Mouse (Mus musculus): ENCODE measurements around the gene Fam53b. TPM values are rescaled to one million over a fixed set of nuclear protein-coding genes. Genes with fewer than 3 reads are reported as not detected.

The Fam53b gene
- polyA plus RNA-seq, 1 experiment from 2014 or later = 25.7 TPM

DNA sequence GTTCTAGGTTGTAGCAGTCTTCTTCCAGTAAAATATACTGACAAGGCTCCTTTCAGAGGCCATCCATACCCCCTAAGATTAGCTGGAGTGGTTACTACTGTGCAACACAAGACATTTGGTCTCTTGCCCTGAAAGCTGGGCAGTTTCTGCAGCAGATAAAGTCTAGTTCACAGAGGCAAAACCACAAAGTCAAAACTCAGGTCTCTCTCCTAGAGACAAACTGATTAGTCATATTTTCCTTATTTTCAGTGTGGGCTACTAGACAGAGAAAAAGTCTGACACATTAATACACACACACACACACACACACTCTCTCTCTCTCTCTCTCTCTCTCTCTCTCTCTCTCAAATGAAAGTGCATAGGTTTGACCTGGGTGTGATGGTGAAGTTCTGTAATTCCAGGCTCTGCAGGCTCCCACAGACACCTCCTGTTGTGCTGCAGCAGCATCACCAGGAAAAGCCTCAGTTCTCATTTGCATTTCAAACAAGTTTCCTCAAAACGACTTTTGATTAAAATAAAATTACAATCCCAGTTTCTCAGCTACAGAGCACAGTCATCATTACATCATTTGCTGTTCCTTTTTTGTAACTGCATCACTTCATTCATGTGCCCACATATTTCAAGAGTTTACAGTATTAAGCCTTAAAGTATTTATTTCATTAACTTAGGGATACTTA, 10.8 kb upstream of the Fam53b start:
- 33% methylated on average over 1 of the region's 1 CpGs for WGBS
- no peak overlapping the region for H3K4me2 ChIP-seq

GRCm38 (mm10) chr7:132823832-132824231, 10.1 kb upstream of the Fam53b start:
- Histone ChIP-seq H3K36me3 (peaks cover 25% of the 10 kb centered on the region), H3K4me3 (no peak overlapping the region), H3K27me3 (no peaks in the 10 kb centered on the region), H3K4me1 (no peaks in the 10 kb centered on the region), H3K4me2 (no peak overlapping the region), H3K9ac (no peak overlapping the region), H3K9me3 (no peaks in the 10 kb centered on the region), H3K27ac (no peak overlapping the region)
- no peak for ATAC-seq (ENCODE audit: insufficient number of reproducible peaks, insufficient read depth, low FRiP score, low TSS enrichment, low read depth)

More for the DNA sequence above, 10.8 kb upstream of the Fam53b start:
- H3K36me3 ChIP-seq = peaks cover 27% of the 10 kb centered on the region
- no peaks in the 10 kb centered on the region for H3K9me3 ChIP-seq
- H3K27me3 ChIP-seq = no peaks in the 10 kb centered on the region
- ATAC-seq (ENCODE audit: insufficient number of reproducible peaks, insufficient read depth, low FRiP score, low TSS enrichment, low read depth) = no peak
- no peak overlapping the region for H3K9ac ChIP-seq
- H3K4me3 ChIP-seq = no peak overlapping the region
- H3K27ac ChIP-seq = no peak overlapping the region
- H3K4me1 ChIP-seq = no peaks in the 10 kb centered on the region

DNA sequence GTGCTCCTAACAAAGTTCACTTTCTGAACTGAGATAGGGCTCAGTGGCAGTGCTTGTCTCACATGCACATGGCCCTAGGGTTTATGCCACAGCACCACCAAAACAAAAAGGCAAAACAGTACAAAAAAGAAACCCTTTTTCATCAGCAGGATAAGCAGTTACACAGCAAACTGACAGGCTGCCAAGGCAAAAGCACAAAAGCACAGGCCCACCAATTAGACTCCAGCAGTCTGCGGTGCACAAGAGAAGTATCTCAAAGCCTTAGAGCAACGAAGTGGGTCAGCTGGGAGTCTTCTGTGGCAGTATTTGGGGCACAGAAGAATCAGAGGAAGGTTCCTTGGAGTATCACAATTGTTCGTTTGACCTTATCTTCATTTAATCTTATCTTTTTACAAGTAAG, 7.0 kb upstream of the Fam53b start:
- Histone ChIP-seq H3K4me2 (no peak overlapping the region), H3K36me3 (peaks cover 10% of the 10 kb centered on the region), H3K9ac (no peak overlapping the region), H3K4me3 (no peak overlapping the region), H3K27me3 (no peaks in the 10 kb centered on the region), H3K9me3 (no peaks in the 10 kb centered on the region), H3K4me1 (no peaks in the 10 kb centered on the region), H3K27ac (no peak overlapping the region)
- ATAC-seq (ENCODE audit: insufficient number of reproducible peaks, insufficient read depth, low FRiP score, low TSS enrichment, low read depth) = no peak
- 83% methylated on average over 3 of the region's 3 CpGs for WGBS

DNA sequence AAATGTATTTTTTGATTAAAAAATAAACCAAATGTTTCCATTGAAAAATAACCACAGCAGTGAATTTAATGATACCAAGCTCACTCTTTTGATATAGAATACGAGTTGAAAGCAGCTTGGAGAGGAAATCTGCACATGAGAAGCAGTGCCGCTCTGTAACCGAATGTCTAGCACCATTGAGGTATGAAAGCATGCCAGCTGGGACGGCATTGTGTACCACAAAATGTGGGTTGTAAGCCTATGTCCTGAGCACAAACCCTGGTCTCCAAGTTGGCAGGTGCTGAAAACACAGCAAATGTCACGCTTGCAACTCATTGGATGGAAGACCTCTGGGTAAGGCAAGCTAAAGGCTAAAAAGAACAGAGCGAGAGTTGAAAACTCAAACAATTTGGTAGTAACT, 3.4 kb upstream of the Fam53b start:
- Histone ChIP-seq H3K36me3 (no peaks in the 10 kb centered on the region), H3K4me2 (no peak overlapping the region), H3K9ac (no peak overlapping the region), H3K4me1 (peaks cover 19% of the 10 kb centered on the region), H3K9me3 (no peaks in the 10 kb centered on the region), H3K4me3 (no peak overlapping the region), H3K27ac (no peak overlapping the region), H3K27me3 (no peaks in the 10 kb centered on the region)
- WGBS = 88% methylated on average over 6 of the region's 6 CpGs
- no peak for ATAC-seq (ENCODE audit: insufficient number of reproducible peaks, insufficient read depth, low FRiP score, low TSS enrichment, low read depth)

DNA sequence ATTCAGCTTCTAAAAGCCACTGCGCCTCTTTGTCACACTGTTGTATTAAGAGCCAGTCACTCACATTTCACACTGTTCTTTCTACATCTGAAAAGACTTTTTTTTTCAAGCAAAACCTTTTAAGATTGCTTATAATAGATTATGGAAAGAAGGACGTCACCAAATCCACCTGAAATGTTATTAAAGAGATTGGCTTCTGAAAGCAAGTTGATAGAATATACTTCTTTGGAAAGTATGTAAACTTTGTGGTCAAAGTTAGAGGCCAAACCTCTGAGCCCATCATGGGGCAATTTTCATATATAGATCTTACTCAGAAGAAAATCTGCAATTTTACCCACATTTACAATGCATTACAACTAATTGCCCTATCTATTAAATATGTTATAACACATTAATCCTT, 2.8 kb upstream of the Fam53b start:
- no peak for ATAC-seq (ENCODE audit: insufficient number of reproducible peaks, insufficient read depth, low FRiP score, low TSS enrichment, low read depth)
- Histone ChIP-seq H3K4me1 (peaks cover 24% of the 10 kb centered on the region), H3K9me3 (no peaks in the 10 kb centered on the region), H3K9ac (no peak overlapping the region), H3K27me3 (no peaks in the 10 kb centered on the region), H3K4me2 (no peak overlapping the region), H3K36me3 (no peaks in the 10 kb centered on the region), H3K4me3 (no peak overlapping the region), H3K27ac (no peak overlapping the region)
- 70% methylated on average over 2 of the region's 2 CpGs for WGBS

GRCm38 (mm10) chr7:132815081-132815480, 1.4 kb upstream of the Fam53b start:
- no peak for ATAC-seq (ENCODE audit: insufficient number of reproducible peaks, insufficient read depth, low FRiP score, low TSS enrichment, low read depth)
- H3K9me3 ChIP-seq = no peaks in the 10 kb centered on the region
- no peaks in the 10 kb centered on the region for H3K36me3 ChIP-seq
- H3K4me1 ChIP-seq = peaks cover 38% of the 10 kb centered on the region
- 19% methylated on average over 5 of the region's 5 CpGs for WGBS
- no peak overlapping the region for H3K4me3 ChIP-seq
- no peaks in the 10 kb centered on the region for H3K27me3 ChIP-seq
- no peak overlapping the region for H3K4me2 ChIP-seq
- H3K9ac ChIP-seq = no peak overlapping the region
- no peak overlapping the region for H3K27ac ChIP-seq

- Histone ChIP-seq H3K4me3 (peak overlapping the region; percentile 69), H3K9me3 (no peaks in the 10 kb centered on the region), H3K4me2 (peak overlapping the region; percentile 82), H3K36me3 (no peaks in the 10 kb centered on the region), H3K27me3 (no peaks in the 10 kb centered on the region), H3K9ac (peak overlapping the region; percentile 87), H3K4me1 (peaks cover 48% of the 10 kb centered on the region), H3K27ac (peak overlapping the region; percentile 92)
- ATAC-seq (ENCODE audit: insufficient number of reproducible peaks, insufficient read depth, low FRiP score, low TSS enrichment, low read depth) = no peak
- WGBS = under 1% methylated on average over 7 of the region's 7 CpGs
Measured at GRCm38 (mm10) chr7:132814089-132814450, 384 bp upstream of the Fam53b start.

DNA sequence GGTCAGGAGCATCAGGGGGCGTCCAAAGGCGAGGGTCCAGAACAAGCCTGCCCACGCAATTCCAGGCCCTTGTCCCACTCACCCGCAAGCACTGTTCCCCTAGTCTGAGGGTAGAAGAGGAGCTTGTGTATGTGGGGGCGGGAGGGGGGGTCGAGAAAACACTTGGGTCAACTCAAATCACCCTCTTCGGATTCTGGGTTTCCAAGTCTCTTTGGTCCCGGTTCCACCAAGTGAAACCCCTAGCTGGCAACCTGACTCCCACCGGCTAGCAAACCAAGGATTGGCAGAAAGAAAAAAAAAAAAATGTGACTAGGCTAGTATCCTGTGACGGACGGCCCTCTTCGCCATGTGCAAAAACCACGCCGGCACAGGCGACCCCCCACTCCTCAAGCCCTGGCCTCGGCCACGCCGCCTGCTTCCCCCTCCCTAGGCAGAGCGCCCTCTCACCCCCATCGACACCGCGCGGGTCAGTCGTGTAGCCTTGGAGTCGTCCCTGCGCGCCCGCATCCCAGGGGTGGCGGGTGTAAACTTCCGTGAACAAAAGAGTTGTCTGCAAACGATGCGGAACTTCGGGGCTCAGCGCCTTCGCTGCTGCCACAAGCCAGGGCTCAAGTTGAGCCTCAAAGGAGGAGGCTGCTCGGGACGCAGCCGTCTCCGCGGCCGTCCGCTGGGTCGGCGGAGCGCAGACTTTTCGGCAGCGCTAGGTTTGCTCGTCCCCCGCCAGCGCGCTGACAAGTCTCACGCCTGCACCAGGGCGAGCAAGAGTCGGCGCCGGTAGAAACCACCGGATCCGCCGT, 869 bp downstream of the Fam53b start:
- H3K27ac ChIP-seq = peak overlapping the region; percentile 92
- WGBS = under 1% methylated on average over 59 of the region's 59 CpGs
- peak overlapping the region; percentile 82 for H3K4me2 ChIP-seq
- ATAC-seq (ENCODE audit: insufficient number of reproducible peaks, insufficient read depth, low FRiP score, low TSS enrichment, low read depth) = 0 out of 2 replicates have a peak, but pooled peaks have one; percentile 9
- H3K9me3 ChIP-seq = no peaks in the 10 kb centered on the region
- H3K4me3 ChIP-seq = peak overlapping the region; percentile 69
- H3K27me3 ChIP-seq = no peaks in the 10 kb centered on the region
- peak overlapping the region; percentile 87 for H3K9ac ChIP-seq
- H3K36me3 ChIP-seq = no peaks in the 10 kb centered on the region
- peaks cover 61% of the 10 kb centered on the region for H3K4me1 ChIP-seq

DNA sequence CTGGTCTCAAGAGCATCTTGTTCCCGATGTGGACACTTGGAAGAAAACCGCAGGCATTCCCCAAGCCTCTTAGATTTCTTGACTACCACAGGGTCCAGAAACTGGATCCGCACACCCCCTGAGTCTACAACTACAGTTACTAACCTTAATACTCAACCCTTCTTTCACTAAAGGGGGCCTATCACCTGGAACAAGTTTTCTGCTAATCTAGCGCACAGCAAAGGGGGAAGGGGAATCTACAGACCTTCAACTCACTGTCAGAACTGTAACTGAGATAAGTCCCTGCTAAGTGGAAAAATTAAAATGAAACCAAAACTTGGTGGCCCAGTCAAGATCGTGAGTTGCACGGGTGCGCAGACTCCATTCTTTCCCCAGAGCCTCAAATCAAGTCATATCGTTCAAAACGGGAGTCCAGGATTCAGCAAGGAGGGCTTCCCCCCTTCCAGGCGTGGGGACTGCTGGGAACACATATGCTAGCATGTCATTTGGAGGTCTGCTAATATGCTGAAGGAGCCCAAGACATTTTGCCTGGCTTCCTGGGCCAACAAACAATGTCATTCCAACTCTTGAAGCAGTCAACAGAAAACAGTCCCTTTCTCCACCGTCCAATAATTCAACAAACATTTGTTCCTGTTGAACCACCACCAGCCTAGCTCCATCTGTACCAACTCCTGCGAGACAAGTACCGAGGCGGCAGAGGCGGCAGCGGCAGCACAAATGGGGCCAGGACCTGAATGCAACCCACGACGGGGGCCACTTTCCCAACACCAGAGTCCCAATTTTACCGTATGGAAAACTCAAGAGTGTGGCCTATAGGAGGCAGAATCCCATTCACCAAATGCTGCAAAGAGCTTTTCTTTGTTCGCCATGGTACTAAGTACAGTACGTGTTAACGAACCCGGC, 1.7 kb downstream of the Fam53b start:
- peak overlapping the region; percentile 87 for H3K9ac ChIP-seq
- peaks cover 69% of the 10 kb centered on the region for H3K4me1 ChIP-seq
- 6% methylated on average over 23 of the region's 23 CpGs for WGBS

DNA sequence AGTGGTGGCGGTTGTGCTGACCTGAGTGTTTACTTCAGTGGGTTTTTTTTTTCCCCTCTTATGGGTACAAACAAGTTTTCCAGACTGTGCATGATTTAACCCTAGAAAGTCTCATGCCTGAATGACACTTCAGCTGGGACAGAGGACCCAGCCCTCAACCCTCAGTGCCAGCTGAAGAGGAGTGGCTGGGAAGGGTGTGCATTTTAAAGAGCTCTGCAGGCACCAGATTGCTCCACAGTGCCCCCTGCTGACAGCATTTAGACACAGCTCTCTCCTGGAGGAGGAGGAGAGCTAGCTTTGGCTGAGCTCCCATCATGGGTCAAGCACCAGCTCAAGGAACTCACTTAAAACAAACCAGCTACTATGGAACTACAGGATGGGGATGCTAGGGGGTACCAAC, 2.8 kb downstream of the Fam53b start:
- ATAC-seq (ENCODE audit: insufficient number of reproducible peaks, insufficient read depth, low FRiP score, low TSS enrichment, low read depth) = no peak
- peaks cover 80% of the 10 kb centered on the region for H3K4me1 ChIP-seq
- WGBS = 41% methylated on average over 1 of the region's 1 CpGs
- H3K4me3 ChIP-seq = no peak overlapping the region
- no peak overlapping the region for H3K9ac ChIP-seq
- H3K4me2 ChIP-seq = peak overlapping the region; percentile 82
- no peaks in the 10 kb centered on the region for H3K27me3 ChIP-seq
- H3K9me3 ChIP-seq = no peaks in the 10 kb centered on the region
- no peak overlapping the region; the same call in 1 of the 2 replicates for H3K27ac ChIP-seq
- no peaks in the 10 kb centered on the region for H3K36me3 ChIP-seq

More for the DNA sequence above, 1.7 kb downstream of the Fam53b start:
- Histone ChIP-seq H3K27me3 (no peaks in the 10 kb centered on the region), H3K4me3 (peak overlapping the region; percentile 69), H3K27ac (peak overlapping the region; percentile 92), H3K36me3 (no peaks in the 10 kb centered on the region), H3K4me2 (peak overlapping the region; percentile 82), H3K9me3 (no peaks in the 10 kb centered on the region)
- no peak for ATAC-seq (ENCODE audit: insufficient number of reproducible peaks, insufficient read depth, low FRiP score, low TSS enrichment, low read depth)

- Histone ChIP-seq H3K9me3 (no peaks in the 10 kb centered on the region), H3K27ac (peak overlapping the region; percentile 40; the same call in 1 of the 2 replicates), H3K27me3 (no peaks in the 10 kb centered on the region), H3K9ac (peak overlapping the region; percentile 40; the same call in 1 of the 2 replicates), H3K4me1 (peaks cover 81% of the 10 kb centered on the region), H3K36me3 (no peaks in the 10 kb centered on the region), H3K4me2 (peak overlapping the region; percentile 82), H3K4me3 (no peak overlapping the region)
- 15% methylated on average over 6 of the region's 6 CpGs for WGBS
- no peak for ATAC-seq (ENCODE audit: insufficient number of reproducible peaks, insufficient read depth, low FRiP score, low TSS enrichment, low read depth)
Measured at GRCm38 (mm10) chr7:132810368-132810767, 3.3 kb downstream of the Fam53b start.

All from embryonic facial prominence, embryonic 13.5 days (tissue).